Mouse (Mus musculus) midbrain, embryonic 13.5 days (tissue): Measurements from ENCODE around the gene Gm28374. TPM values are rescaled to one million over a fixed set of nuclear protein-coding genes. Genes with fewer than 3 reads are reported as not detected.
A peak's percentile ranks its signal among the peaks of the same experiment; 100 is the strongest.

Experiments used
- ATAC-seq: fragments of 200-750 bp; cut with Nextera tagmentation; 2 replicates; pipeline ENCODE4 v1.8.0; 2017; ENCODE audit warnings: mild to moderate bottlenecking, moderate TSS enrichment, moderate library complexity
- H3K27ac ChIP-seq: fragments of 300-500 bp; sonication (generic); 2 replicates; pipeline ENCODE4 v1.5.1; 2015; ENCODE audit warnings: inconsistent platforms, mild to moderate bottlenecking, moderate library complexity
- H3K27me3 ChIP-seq: fragments of 300-500 bp; sonication (generic); 2 replicates; pipeline ENCODE4 v1.6.1; 2015; ENCODE audit warnings: mild to moderate bottlenecking, inconsistent platforms
- H3K36me3 ChIP-seq: fragments of 300-500 bp; sonication (generic); 2 replicates; pipeline ENCODE4 v1.6.1; 2015; ENCODE audit warnings: mild to moderate bottlenecking, inconsistent platforms
- H3K4me1 ChIP-seq: fragments of 300-500 bp; sonication (generic); replicated peaks from 2 replicates; pipeline ENCODE4 v1.6.1; 2015; ENCODE audit warnings: inconsistent platforms
- H3K4me2 ChIP-seq: fragments of 300-500 bp; sonication (generic); replicated peaks from 2 replicates; pipeline ENCODE4 v1.6.1; 2015; ENCODE audit warnings: moderate library complexity, mild to moderate bottlenecking, inconsistent platforms
- H3K4me3 ChIP-seq: fragments of 300-500 bp; sonication (generic); replicated peaks from 2 replicates; pipeline ENCODE4 v1.5.1; 2015; ENCODE audit warnings: mild to moderate bottlenecking, inconsistent platforms
- H3K9ac ChIP-seq: fragments of 300-500 bp; sonication (generic); replicated peaks from 2 replicates; pipeline ENCODE4 v1.6.1; 2015; ENCODE audit warnings: mild to moderate bottlenecking, inconsistent platforms
- H3K9me3 ChIP-seq: fragments of 300-500 bp; sonication (generic); 2 replicates; pipeline ENCODE4 v1.6.1; 2016; ENCODE audit warnings: mild to moderate bottlenecking, inconsistent platforms
- WGBS: fragments of 180-500 bp; shearing (Covaris S2); methylation state at CpG from one replicate; pipeline ENCODE4 v1.1.7; 2015; 5-methylcytosine and 5-hydroxymethylcytosine counted together
- polyA plus RNA-seq: library from polyadenylated mRNA; unstranded; fragments of >200 nt; fragmentation: Nextera tagmentation; extraction: Ambion mirVana; gene quantifications from 2 replicates; pipeline ENCODE4 v1.2.1, GENCODE M21; 2015

Gene Gm28374
- polyA plus RNA-seq, 1 experiment from 2014 or later = 2.4 TPM

DNA sequence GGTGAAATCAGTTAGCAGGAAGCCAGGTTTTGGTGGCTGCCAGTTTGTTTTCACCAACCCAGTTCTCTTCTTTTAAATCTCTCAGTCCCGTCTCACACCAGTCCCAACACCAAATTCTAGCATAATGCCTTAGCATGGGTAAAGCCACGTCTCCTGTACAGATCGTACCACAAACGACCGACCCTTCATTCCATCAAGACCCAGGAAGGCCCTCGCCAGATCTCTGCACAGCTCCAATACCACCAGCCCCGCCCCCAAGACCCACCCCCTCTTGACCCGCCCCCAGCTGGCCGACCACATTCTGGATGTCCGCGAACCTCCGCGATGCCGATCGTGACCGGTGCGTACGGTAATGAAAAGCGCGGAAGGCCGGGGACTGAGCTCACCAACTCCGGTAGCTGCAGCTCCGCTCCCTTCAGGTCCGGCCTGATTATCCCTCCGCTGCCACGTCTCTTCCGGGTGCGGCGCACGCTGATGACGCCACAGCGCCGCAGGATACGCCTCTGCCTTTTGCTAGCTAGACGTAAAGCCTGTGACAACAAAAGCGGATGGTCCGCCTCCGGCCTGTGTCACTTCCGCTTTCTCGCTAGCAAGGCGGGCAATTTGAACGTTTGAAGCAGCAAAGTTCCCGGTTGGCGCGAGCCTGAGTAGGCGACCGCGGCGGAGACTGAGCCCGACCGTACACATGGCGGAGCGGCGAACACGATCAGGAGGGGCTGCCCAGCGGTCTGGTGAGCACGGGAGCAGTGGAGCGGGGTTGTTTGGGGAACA, 2.6 kb upstream of the Gm28374 start, which contains the start of the genes Zfpl1 and Cdca5:
TSS of gene Zfpl1 (minus strand) at position 479 of the 771 bp plus-strand sequence.
TSS of gene Cdca5 (plus strand) at position 506 of the 771 bp plus-strand sequence.
- H3K27me3 ChIP-seq = no peaks in the 10 kb centered on the region
- WGBS = under 1% methylated on average over 58 of the region's 58 CpGs

DNA sequence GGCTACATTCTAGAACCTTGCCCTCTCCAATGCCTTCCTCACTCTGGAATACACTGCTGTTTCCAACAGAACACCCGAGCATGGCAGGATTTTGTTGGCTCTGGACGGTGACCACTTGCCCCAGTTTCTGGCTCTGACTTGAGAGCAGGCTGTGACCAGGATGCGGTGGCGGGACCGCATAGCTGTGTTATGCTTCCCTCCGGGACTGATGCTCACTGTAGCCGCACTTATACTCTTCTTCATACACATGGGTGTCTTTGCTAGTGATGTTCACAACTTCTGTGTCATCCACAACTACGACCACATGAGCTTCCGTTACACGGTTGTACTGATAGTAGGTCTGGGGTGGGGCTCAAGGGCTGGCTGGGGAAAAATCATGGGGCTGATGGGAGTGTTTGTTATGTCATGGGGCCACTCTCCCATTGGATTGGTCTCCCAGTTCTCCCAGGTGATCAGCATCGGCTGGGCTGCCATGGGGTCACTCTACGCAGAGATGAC, 2.0 kb downstream of the Gm28374 start, which contains the start of gene Tmem262:
TSS of gene Tmem262 (plus strand) at position 51 of the 498 bp plus-strand sequence.
- no peak within 1 kb of the TSS for H3K4me2 ChIP-seq
- H3K9me3 ChIP-seq = no peaks in the 10 kb centered on the region
- H3K4me3 ChIP-seq = no peak within 1 kb of the TSS
- H3K4me1 ChIP-seq = peaks cover 30% of the 10 kb centered on the region
- H3K36me3 ChIP-seq = peaks cover 28% of the 10 kb centered on the region
- no peaks in the 10 kb centered on the region for H3K27me3 ChIP-seq
- WGBS = 95% methylated on average over 12 of the region's 12 CpGs
- H3K9ac ChIP-seq = no peak within 1 kb of the TSS
- no peak for ATAC-seq
- H3K27ac ChIP-seq = no peak within 1 kb of the TSS

More for the DNA sequence above, 2.6 kb upstream of the Gm28374 start, which contains the start of the genes Zfpl1 and Cdca5:
- Histone ChIP-seq H3K4me3 (peak within 1 kb of the TSS; percentile 76), H3K36me3 (peaks cover 28% of the 10 kb centered on the region), H3K27ac (peak within 1 kb of the TSS; percentile 47), H3K4me2 (peak within 1 kb of the TSS; percentile 96), H3K9me3 (no peaks in the 10 kb centered on the region), H3K9ac (peak within 1 kb of the TSS; percentile 78), H3K4me1 (peaks cover 25% of the 10 kb centered on the region)
- peak; percentile 92 for ATAC-seq

DNA sequence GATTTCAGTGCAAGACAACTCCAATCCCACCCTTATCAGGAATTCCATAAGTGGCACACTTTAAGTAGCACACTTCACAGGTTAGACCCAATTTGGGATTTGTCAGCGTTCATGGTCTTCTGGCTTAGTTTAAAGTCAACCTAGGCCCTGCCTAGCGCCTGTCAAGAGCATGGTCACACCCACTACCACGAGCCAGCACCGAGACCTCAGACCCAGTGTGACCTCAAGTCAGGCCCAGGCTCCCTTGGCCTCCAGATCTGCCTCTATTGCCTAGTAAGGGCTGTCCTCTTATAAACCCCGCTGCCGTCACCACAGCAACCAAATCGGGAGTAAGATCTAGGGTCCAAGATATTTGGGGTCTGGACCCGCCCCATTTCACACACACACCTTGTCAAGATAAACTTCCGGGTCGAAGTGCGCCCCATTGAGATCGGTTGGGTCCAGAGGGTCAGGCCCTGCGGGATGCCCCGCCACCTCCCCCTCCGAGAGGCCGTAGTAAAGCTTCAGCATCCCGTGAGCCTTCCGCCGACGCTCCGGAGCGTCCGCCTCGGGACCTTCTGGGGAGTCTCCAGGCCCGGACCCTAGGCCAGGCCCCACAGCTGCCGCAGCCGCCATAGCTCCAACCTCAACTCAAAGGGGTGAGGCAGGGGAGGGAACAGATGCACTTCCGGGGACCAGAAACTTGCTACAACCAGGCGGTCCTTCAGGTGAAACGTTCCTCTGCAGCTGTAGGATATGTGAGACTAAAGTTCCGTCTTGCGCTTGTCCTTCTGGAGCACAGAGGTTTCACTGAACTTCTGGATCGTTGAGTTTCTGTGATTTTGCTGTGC, 5.3 kb downstream of the Gm28374 start, which contains the start of gene Vps51:
TSS of gene Vps51 (minus strand) at position 668 of the 830 bp plus-strand sequence.
- H3K36me3 ChIP-seq = peaks cover 38% of the 10 kb centered on the region
- H3K9ac ChIP-seq = peak within 1 kb of the TSS; percentile 81
- H3K27me3 ChIP-seq = no peaks in the 10 kb centered on the region
- peak within 1 kb of the TSS; percentile 83 for H3K27ac ChIP-seq
- H3K4me2 ChIP-seq = peak within 1 kb of the TSS; percentile 87
- WGBS = 1% methylated on average over 33 of the region's 33 CpGs
- ATAC-seq = peak; percentile 92
- H3K9me3 ChIP-seq = no peaks in the 10 kb centered on the region
- peak within 1 kb of the TSS; percentile 74 for H3K4me3 ChIP-seq
- peaks cover 17% of the 10 kb centered on the region for H3K4me1 ChIP-seq

DNA sequence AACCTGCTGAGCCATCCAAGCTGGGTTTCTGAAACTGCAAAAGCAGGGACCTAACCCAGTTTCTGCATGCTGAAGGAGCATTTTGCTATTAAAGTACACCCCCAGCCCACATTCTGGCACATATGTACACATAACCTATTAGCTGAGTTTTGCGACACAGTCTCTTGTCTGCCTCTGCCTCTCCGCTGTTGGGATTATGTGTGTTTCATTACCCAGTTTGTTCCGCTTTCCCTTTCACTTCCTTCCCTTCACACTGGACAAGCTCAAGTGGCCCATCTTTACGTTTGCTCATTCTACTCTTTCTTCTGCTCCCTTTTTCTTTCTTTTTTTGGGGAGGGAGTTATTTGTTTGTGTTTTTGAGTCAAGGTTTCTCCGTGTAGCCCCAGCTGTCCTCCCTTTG, 8.2 kb downstream of the Gm28374 start:
- H3K27me3 ChIP-seq = no peaks in the 10 kb centered on the region
- WGBS = 89% methylated on average over 5 of the region's 5 CpGs
- peaks cover 17% of the 10 kb centered on the region for H3K4me1 ChIP-seq
- H3K9me3 ChIP-seq = no peaks in the 10 kb centered on the region
- H3K4me2 ChIP-seq = no peak overlapping the region
- no peak for ATAC-seq
- no peak overlapping the region for H3K9ac ChIP-seq
- H3K27ac ChIP-seq = no peak overlapping the region
- no peak overlapping the region for H3K4me3 ChIP-seq
- peaks cover 44% of the 10 kb centered on the region for H3K36me3 ChIP-seq

DNA sequence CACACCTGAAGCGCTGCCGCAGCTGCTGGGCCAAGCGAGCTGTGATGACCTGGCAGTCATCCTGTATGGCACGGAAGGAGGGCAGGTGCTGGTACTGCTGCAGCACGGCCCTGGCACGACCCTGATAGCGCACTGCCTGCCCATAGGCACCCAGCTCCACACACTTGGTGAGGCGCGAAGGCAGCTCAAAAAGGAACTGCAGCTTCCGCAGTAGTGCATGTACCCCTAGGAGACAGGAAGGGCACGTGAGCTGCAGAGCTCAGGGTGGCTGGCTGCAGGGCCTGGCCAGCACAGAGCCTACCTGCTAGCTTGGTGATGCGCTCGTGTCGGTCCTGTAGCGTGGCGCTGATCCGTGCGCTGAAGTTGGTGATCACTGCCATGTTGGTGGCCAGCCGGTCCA, 10.8 kb downstream of the Gm28374 start:
- ATAC-seq = no peak
- H3K36me3 ChIP-seq = peaks cover 46% of the 10 kb centered on the region
- H3K9ac ChIP-seq = peak overlapping the region; percentile 28; the same call in 1 of the 2 replicates
- 96% methylated on average over 19 of the region's 19 CpGs for WGBS
- H3K9me3 ChIP-seq = no peaks in the 10 kb centered on the region
- peaks cover 29% of the 10 kb centered on the region for H3K4me1 ChIP-seq
- H3K27me3 ChIP-seq = no peaks in the 10 kb centered on the region
- H3K4me2 ChIP-seq = no peak overlapping the region
- no peak overlapping the region for H3K27ac ChIP-seq
- no peak overlapping the region for H3K4me3 ChIP-seq

DNA sequence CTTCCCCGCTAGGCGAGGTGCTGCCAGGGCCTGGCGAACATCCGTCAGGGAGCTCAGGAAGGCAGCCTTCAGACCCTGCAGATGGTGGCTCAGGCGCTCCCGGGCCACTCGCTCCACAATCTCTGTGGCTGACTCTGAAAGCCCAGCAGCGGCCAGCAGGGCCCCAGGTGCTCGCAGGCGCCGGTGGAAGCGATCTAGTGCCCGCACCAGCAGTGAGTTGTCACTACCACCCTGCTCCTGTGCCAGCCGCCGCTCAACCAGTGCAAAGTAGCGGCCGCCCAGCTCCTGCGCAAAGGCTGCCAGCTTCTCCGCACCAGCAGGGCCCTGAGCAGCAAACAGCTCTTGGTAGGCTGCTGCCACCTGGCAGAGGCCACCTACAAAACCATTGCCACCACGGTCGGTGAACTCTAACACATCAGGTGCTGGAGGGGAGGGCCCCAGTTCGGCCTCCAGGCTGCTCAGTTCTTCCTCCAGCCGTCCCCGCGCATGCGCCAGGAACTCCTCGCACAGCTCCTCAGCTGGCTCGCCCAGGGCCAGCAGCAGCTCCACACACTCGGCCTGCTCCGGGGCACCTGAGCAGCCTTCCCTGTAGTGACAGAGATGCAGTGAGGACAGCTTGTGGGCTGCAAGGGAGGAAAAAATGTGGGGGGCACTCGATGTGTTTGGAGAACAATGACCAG, 11.3 kb downstream of the Gm28374 start:
- no peak overlapping the region for H3K4me3 ChIP-seq
- H3K9ac ChIP-seq = peak overlapping the region; percentile 28; the same call in 1 of the 2 replicates
- 93% methylated on average over 31 of the region's 31 CpGs for WGBS
- H3K4me2 ChIP-seq = no peak overlapping the region
- H3K27ac ChIP-seq = no peak overlapping the region
- H3K27me3 ChIP-seq = no peaks in the 10 kb centered on the region
- H3K36me3 ChIP-seq = peaks cover 46% of the 10 kb centered on the region
- H3K9me3 ChIP-seq = no peaks in the 10 kb centered on the region
- H3K4me1 ChIP-seq = peaks cover 29% of the 10 kb centered on the region
- no peak for ATAC-seq

DNA sequence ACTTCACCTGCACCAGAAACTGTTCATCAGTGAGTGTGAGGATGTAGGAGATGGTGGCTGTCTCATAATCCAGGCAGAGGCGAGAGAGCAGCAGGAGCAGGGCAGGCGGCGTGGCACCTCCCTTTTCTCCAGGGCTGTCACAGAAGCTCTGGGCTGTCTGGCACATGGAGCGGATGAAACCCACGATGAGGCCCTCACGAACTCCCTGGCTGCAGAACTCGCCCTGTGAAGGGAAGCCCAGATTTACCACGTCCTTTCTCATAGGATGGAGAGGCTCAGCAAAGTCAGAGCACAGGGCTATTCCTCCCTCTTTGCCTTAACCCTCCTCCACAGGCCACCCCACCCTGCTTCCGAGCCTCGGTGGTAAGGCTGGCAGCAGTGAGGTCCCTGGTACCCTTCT, 12.2 kb downstream of the Gm28374 start:
- no peaks in the 10 kb centered on the region for H3K27me3 ChIP-seq
- H3K4me1 ChIP-seq = peaks cover 29% of the 10 kb centered on the region
- no peak overlapping the region for H3K27ac ChIP-seq
- H3K9me3 ChIP-seq = no peaks in the 10 kb centered on the region
- H3K9ac ChIP-seq = no peak overlapping the region
- WGBS = 92% methylated on average over 10 of the region's 10 CpGs
- H3K4me2 ChIP-seq = no peak overlapping the region
- ATAC-seq = no peak
- peaks cover 46% of the 10 kb centered on the region for H3K36me3 ChIP-seq
- H3K4me3 ChIP-seq = no peak overlapping the region

DNA sequence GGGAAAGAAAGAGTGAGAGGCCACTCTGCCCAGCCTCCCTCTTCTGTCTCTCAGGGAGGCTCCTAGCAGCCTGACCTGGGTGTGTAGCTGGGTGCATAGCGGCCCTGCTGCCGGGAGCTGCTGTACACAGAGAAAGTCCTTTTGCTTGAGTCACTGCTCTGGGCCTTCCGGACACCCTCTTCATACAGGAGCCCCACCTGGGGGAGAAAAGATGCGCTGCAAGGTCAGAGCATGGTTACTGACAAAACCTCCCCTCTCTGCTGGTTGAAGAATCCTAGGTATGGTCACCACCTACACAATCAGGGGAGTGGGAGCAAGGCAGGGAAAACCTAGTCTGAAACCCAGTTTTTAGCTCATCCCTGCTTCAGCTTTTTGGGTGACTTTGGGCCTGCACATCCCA, 13.1 kb downstream of the Gm28374 start:
- no peak overlapping the region for H3K9ac ChIP-seq
- no peak overlapping the region for H3K4me3 ChIP-seq
- no peak overlapping the region for H3K4me2 ChIP-seq
- H3K4me1 ChIP-seq = peaks cover 30% of the 10 kb centered on the region
- 82% methylated on average over 4 of the region's 4 CpGs for WGBS
- no peak for ATAC-seq
- no peaks in the 10 kb centered on the region for H3K9me3 ChIP-seq
- H3K36me3 ChIP-seq = peaks cover 42% of the 10 kb centered on the region
- no peak overlapping the region for H3K27ac ChIP-seq
- H3K27me3 ChIP-seq = no peaks in the 10 kb centered on the region

DNA sequence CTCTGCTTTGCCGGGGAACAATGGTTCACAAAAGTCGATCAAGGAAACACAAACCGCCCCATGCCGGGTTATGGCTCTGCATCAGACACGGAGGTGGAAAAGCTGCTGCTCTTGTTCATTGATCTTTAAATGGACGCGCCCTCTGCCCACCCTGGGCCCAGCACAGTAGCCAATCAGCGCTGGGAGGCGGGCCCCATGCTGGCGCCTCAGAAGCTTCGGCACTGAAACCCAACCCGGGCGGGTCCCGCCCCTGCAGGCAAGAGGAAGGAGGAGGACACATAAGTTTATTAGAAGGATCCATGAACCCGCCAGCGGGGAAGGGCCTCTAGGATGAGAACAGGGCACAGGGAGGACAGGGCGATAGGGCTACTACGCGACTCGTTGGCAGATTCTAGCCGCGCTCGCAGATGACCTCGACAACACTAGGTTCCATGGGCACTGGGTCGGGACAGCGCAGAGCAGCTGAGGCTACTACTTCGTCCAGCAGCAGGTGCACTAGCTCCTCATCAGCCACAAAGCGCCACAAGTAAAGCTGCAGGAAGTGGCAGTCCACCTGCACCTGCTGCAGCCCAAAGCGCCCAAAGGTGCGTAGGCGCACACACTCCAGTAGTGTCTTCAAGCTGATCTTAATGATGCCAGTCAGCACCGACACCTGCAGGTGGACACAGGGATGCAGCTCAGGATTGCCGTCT, 14.2 kb downstream of the Gm28374 start, which contains the start of gene Tm7sf2:
TSS of gene Tm7sf2 (minus strand) at position 650 of the 692 bp plus-strand sequence.
- H3K9ac ChIP-seq = peak within 1 kb of the TSS; percentile 84
- H3K36me3 ChIP-seq = peaks cover 33% of the 10 kb centered on the region
- no peaks in the 10 kb centered on the region for H3K27me3 ChIP-seq
- peaks cover 41% of the 10 kb centered on the region for H3K4me1 ChIP-seq
- 8% methylated on average over 33 of the region's 33 CpGs for WGBS
- no peaks in the 10 kb centered on the region for H3K9me3 ChIP-seq
- peak; percentile 92 for ATAC-seq
- peak within 1 kb of the TSS; percentile 93 for H3K4me2 ChIP-seq
- H3K27ac ChIP-seq = peak within 1 kb of the TSS; percentile 93
- peak within 1 kb of the TSS; percentile 62 for H3K4me3 ChIP-seq

DNA sequence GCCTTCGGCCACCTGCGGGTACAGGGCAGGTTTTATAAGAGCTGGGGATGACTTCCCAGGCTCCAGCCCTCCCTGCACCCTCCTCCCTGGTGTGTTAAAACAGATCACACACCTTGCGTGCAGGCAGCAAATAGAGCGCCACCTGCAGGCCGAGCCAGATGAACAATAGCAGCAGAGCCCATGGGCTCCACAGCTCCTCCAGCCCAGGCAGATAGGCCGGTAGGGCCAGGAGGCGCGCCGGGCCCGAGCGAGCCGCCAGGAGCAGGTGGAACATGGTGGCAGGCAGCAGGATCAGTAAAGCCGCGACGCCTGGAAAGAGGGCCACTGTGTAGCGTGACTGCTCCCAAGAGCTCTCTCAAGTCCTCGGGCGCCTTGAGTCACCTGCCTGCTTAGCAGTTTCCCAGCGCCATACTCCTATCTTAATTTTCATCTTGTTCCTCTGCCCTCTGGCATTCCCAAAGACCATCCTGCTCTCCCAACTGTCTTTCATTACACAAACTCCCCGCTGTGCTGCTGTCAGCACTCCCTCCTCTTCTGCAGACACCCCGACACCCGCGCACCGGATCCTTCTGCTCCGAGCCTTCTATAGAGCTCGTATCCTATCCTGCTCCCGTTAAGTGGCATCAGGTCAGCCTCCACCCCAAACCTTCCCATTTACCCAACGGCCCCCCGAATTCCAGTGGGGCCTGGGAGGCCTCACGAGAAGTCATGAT, 14.9 kb downstream of the Gm28374 start:
- H3K4me2 ChIP-seq = peak overlapping the region; percentile 93
- peak; percentile 76 for ATAC-seq
- H3K9me3 ChIP-seq = no peaks in the 10 kb centered on the region
- H3K4me3 ChIP-seq = peak overlapping the region; percentile 62
- H3K4me1 ChIP-seq = peaks cover 48% of the 10 kb centered on the region
- H3K27ac ChIP-seq = peak overlapping the region; percentile 93
- WGBS = under 1% methylated on average over 30 of the region's 30 CpGs
- H3K9ac ChIP-seq = peak overlapping the region; percentile 84
- H3K36me3 ChIP-seq = peaks cover 28% of the 10 kb centered on the region
- no peaks in the 10 kb centered on the region for H3K27me3 ChIP-seq
